Mouse (Mus musculus) bone marrow macrophage, adult 2 months (primary cell): ENCODE data around the gene Efna5. TPM values are rescaled to one million over a fixed set of nuclear protein-coding genes. Genes with fewer than 3 reads are reported as not detected.

Source experiments
- H3K27ac ChIP-seq: 2 replicates; pipeline ENCODE4 v1.5.1; 2012; ENCODE audit warnings: low read depth, low read length; ENCODE audit not compliant: insufficient read depth
- H3K4me1 ChIP-seq: 2 replicates; pipeline ENCODE4 v1.6.1; 2012; ENCODE audit warnings: low read length; ENCODE audit not compliant: control insufficient read depth, insufficient read depth
- H3K4me3 ChIP-seq: 2 replicates; pipeline ENCODE4 v1.5.1; 2012; ENCODE audit warnings: mild to moderate bottlenecking, low read length, moderate library complexity; ENCODE audit not compliant: insufficient read depth
- CTCF ChIP-seq: IDR thresholded peaks from 2 replicates; pipeline ENCODE4 v1.5.1; 2012; ENCODE audit warnings: low read depth, mild to moderate bottlenecking, low read length, moderate library complexity
- POLR2A ChIP-seq: IDR thresholded peaks from 2 replicates; pipeline ENCODE4 v1.6.1; 2012; ENCODE audit warnings: mild to moderate bottlenecking, low read depth, low read length, borderline replicate concordance
- polyA plus RNA-seq: library from polyadenylated mRNA; stranded (reverse); fragments of >200 nt; gene quantifications from 2 replicates; pipeline ENCODE4 v1.2.4, GENCODE M21; 2012; ENCODE audit not compliant: missing spikeins, insufficient read depth, insufficient read length

The Efna5 gene
- polyA plus RNA-seq, 1 experiment = 0.60 TPM

DNA sequence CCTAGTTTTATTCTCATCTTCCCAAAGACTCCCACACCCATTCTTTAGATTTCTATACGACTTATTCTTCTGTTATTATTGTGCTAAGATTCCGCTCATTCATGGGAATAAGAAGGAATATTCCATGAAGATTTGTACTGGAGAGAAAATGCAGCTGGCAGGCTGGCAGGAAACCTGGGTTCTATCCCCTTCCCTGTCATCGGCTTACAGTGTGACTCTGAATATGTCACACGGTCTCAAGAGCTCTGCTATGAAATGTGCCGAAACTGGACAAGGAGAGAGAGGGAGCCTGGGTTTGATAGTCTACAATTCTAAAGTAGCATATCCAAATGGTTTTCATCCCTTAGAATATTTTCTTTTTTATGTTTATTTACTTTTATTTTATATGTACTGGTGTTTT is 198.0 kb downstream of the Efna5 start:
- Histone ChIP-seq H3K27ac (no peak overlapping the region), H3K4me3 (no peak overlapping the region), H3K4me1 (no peaks in the 10 kb centered on the region)
- TF ChIP-seq CTCF = no peak
- no peak for TF ChIP-seq POLR2A

DNA sequence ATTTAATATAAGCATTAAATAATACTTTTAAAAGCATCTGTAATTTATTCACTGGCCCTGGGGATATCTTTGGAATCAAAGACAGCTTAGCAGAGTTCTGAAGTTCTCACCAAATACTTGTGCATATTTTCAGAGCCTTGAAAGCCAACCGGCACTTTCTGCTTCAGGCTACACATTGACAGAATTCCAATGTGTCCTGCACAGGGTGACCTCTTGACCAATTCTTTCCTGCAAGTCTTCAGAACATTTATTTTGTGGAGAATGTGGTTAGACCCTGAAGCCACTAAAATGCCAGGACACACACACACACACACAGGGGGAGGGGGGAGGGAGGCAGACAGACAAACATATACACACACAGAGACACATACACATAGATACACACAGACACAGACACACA is 199.4 kb downstream of the Efna5 start:
- TF ChIP-seq CTCF (no peak), POLR2A (no peak)
- Histone ChIP-seq H3K4me1 (no peaks in the 10 kb centered on the region), H3K27ac (no peak overlapping the region), H3K4me3 (no peak overlapping the region)

GRCm38 (mm10) chr17:62680737-62681136 is 200.4 kb downstream of the Efna5 start:
- no peaks in the 10 kb centered on the region for H3K4me1 ChIP-seq
- H3K27ac ChIP-seq = no peak overlapping the region
- no peak overlapping the region for H3K4me3 ChIP-seq
- TF ChIP-seq POLR2A (no peak), CTCF (no peak)

DNA sequence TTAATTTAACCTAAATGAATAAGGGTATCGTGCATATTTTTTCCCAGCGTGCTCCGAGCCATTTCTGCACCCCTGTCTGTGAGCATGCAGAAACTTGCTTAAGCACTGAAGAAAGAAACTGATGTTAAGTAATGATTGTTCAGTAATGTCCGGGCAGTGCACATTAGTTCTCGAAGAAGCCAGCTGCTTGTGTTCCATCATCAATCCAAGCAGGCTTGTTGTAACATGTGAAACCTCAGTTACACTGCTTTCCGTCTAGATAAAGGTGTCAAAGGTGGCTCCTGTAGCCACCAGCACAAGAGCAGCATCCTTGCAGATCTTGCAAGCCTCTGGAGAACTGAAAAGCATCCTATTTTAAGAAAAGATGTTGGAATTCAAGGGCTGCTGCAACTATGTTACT is 204.3 kb downstream of the Efna5 start:
- no peak overlapping the region for H3K27ac ChIP-seq
- no peaks in the 10 kb centered on the region for H3K4me1 ChIP-seq
- H3K4me3 ChIP-seq = no peak overlapping the region
- no peak for TF ChIP-seq CTCF
- TF ChIP-seq POLR2A = no peak

GRCm38 (mm10) chr17:62676409-62676808 is 204.7 kb downstream of the Efna5 start:
- Histone ChIP-seq H3K27ac (no peak overlapping the region), H3K4me1 (no peaks in the 10 kb centered on the region), H3K4me3 (no peak overlapping the region)
- no peak for TF ChIP-seq POLR2A
- TF ChIP-seq CTCF = no peak

GRCm38 (mm10) chr17:62675811-62676255 is 205.3 kb downstream of the Efna5 start:
- H3K4me1 ChIP-seq = no peaks in the 10 kb centered on the region
- TF ChIP-seq CTCF (no peak), POLR2A (no peak)
- no peak overlapping the region for H3K27ac ChIP-seq
- H3K4me3 ChIP-seq = no peak overlapping the region

DNA sequence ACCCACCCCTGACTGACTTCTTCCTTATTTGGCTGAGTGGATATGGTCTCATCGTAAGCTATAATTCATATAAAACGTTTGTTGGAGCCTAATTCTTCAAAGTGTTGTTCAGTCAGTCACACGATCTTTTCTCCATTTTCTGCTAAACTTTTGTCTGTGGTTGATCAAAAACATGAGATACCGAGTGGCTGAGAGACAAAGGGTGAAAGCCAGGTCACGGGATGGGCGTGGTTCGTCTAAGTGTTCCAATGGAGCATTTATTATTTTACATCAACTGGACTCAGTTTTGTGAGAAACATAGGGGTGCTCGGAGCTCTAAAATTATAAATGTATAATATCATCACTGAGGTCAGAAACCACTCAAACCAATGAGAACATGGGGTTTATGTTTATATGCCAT is 209.0 kb downstream of the Efna5 start:
- Histone ChIP-seq H3K4me3 (no peak overlapping the region), H3K27ac (no peak overlapping the region), H3K4me1 (no peaks in the 10 kb centered on the region)
- no peak for TF ChIP-seq POLR2A
- no peak for TF ChIP-seq CTCF

DNA sequence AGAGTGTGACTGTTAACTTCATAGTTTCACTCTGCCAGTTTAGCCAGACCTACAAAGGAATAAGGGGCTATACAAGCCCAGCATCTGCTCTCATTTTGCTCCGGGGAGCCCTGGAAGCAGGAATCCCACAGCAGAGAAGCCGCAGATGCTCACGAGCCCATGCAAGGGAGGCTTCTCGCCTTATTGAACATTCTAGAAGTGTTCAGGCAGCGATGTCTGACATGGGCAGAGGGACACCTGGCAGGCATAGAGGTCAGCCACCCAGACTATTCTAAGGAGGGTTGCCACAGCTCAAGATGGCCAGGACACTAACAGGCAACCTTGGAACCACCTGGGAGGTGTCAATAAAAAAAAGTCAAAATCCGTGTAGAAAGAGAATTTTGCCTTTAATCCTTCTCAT is 214.4 kb downstream of the Efna5 start:
- Histone ChIP-seq H3K4me1 (no peaks in the 10 kb centered on the region), H3K27ac (no peak overlapping the region), H3K4me3 (no peak overlapping the region)
- TF ChIP-seq POLR2A = no peak
- TF ChIP-seq CTCF = no peak

- Histone ChIP-seq H3K4me1 (no peaks in the 10 kb centered on the region), H3K27ac (no peak overlapping the region), H3K4me3 (no peak overlapping the region)
- TF ChIP-seq POLR2A (no peak), CTCF (no peak)
Measured at GRCm38 (mm10) chr17:62665823-62666222, 215.3 kb downstream of the Efna5 start.

- TF ChIP-seq POLR2A (no peak), CTCF (no peak)
Measured at GRCm38 (mm10) chr17:62664709-62665108, 216.4 kb downstream of the Efna5 start.

GRCm38 (mm10) chr17:62661801-62662200 is 219.3 kb downstream of the Efna5 start:
- no peak overlapping the region for H3K27ac ChIP-seq
- H3K4me3 ChIP-seq = no peak overlapping the region
- TF ChIP-seq POLR2A (no peak), CTCF (no peak)
- H3K4me1 ChIP-seq = no peaks in the 10 kb centered on the region

More at GRCm38 (mm10) chr17:62664709-62665108, 216.4 kb downstream of the Efna5 start:
- H3K4me3 ChIP-seq = no peak overlapping the region
- H3K27ac ChIP-seq = no peak overlapping the region
- no peaks in the 10 kb centered on the region for H3K4me1 ChIP-seq
